Mouse (Mus musculus) lung, adult 2 months (tissue): ENCODE results near the gene Edn1. TPM values are rescaled to one million over a fixed set of nuclear protein-coding genes. Genes with fewer than 3 reads are reported as not detected.

Experiments
- DNase-seq: peaks from one replicate; pipeline ENCODE4 v3.0.0; 2022
- H3K4me1 ChIP-seq: fragments of 200-500 bp; 2 replicates; pipeline ENCODE4 v1.6.1; 2011; ENCODE audit warnings: low read length; ENCODE audit not compliant: control insufficient read depth, insufficient read depth
- H3K4me3 ChIP-seq: fragments of 200-500 bp; replicated peaks from 2 replicates; pipeline ENCODE3; 2011; ENCODE audit warnings: low read depth, mild to moderate bottlenecking, control low read depth, low read length; ENCODE audit errors: extremely low read depth
- CTCF ChIP-seq: fragments of 200-500 bp; IDR thresholded peaks from 2 replicates; pipeline ENCODE4 v1.5.1; 2011; ENCODE audit warnings: mild to moderate bottlenecking, low read length, control low read depth; ENCODE audit not compliant: insufficient read depth
- POLR2A ChIP-seq: fragments of 200-500 bp; IDR thresholded peaks from 2 replicates; pipeline ENCODE4 v1.6.1; 2011; ENCODE audit warnings: low read depth, mild to moderate bottlenecking, control low read depth, low read length, borderline replicate concordance; ENCODE audit errors: extremely low read depth
- WGBS: fragments of 180-500 bp; shearing (Covaris S2); methylation state at CpG from one replicate; pipeline ENCODE4 v1.1.7; 2018; 5-methylcytosine and 5-hydroxymethylcytosine counted together
- polyA plus RNA-seq: library from polyadenylated mRNA; depleted of rRNA; stranded (reverse); fragments of >200 nt; gene quantifications from 2 replicates; pipeline ENCODE4 v1.2.3, GENCODE M21; 2012; rRNA removed

Edn1 gene
- 8.8 and 18.2 TPM in 2 replicates for polyA plus RNA-seq

DNA sequence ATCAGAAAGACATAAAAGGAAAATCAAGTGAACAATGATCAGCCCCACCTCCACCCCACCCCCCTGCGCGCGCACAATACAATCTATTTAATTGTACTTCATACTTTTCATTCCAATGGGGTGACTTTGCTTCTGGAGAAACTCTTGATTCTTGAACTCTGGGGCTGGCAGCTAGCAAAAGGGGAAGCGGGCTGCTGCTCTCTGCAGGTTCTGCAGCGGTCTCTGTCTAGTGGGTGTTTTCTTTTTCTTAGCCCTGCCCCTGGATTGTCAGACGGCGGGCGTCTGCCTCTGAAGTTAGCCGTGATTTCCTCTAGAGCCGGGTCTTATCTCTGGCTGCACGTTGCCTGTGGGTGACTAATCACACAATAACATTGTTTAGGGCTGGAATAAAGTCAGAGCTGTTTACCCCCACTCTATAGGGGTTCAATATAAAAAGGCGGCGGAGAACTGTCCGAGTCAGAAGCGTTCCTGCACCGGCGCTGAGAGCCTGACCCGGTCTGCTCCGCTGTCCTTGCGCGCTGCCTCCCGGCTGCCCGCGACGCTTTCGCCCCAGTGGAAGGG, at the start of gene Edn1:
TSS of gene Edn1 (plus strand) at position 316 of the 561 bp plus-strand sequence.
- H3K4me3 ChIP-seq = peak within 1 kb of the TSS; percentile 73
- peak; percentile 66 for DNase-seq
- peaks cover 10% of the 10 kb centered on the region for H3K4me1 ChIP-seq
- TF ChIP-seq POLR2A (peak; percentile 97), CTCF (no peak)
- under 1% methylated on average over 26 of the region's 26 CpGs for WGBS

DNA sequence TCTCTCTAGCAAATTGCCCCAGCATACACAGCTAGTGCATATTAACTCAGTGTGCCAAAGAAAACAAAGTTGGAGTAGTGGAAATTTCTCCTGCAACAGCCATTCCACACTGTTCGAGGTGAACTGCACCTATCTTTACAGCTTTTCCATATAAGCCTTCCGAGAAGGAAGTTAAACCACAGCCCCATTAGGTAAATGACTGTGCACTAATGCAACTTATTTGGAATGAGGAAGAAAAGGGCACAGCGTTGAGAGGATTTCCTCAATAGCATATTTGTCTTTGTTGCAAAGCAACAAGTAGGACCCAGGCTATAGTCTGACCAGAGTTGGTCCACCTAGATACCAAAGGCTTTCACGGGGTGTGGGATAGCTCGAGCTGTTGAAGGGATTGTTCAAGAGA, 47.5 kb upstream of the Edn1 start:
- no peak for TF ChIP-seq POLR2A
- TF ChIP-seq CTCF = no peak
- Histone ChIP-seq H3K4me3 (no peak overlapping the region), H3K4me1 (no peaks in the 10 kb centered on the region)
- DNase-seq = no peak
- WGBS = 52% methylated on average over 5 of the region's 5 CpGs

DNA sequence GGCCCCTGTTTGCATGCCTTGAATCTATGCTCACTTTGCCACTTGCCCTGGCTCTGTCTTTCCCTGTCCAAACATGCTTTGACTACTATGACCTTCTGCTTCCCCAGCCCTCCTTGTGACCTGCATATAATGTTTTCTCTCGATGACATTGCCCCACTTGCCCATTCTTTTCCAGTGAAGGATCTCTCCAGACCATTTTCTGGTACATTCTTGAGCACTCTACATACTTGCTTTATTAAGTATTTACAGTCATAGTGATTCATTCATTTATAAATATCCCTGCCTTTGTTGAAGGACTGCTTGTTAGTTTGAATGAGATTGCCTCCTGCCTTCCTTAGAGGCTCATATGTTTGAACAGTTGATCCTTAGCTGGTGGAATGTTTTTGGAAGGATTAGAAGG, 46.2 kb upstream of the Edn1 start:
- TF ChIP-seq CTCF (no peak), POLR2A (no peak)
- no peak for DNase-seq
- WGBS = 46% methylated on average over 1 of the region's 1 CpGs
- H3K4me1 ChIP-seq = no peaks in the 10 kb centered on the region
- H3K4me3 ChIP-seq = no peak overlapping the region

DNA sequence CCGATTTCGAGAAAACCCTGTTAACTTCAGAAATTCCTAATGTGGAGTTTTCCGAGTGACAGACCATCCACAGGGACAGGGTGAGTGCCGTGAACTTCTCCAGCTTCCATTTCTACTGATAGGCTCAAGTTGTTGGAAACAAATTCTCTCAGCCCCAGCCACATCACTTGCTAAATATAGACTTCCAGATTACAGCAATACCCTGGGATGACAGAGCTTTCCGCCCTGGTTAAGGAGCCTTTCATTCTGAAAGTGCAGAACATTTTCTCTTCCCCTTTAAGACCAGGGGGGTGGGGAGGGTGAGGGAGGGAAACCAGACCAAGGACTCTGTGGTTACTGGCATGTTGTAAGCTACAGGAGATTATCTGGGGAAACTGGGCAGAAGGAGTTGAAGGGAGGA, 42.9 kb upstream of the Edn1 start:
- H3K4me3 ChIP-seq = no peak overlapping the region
- H3K4me1 ChIP-seq = no peaks in the 10 kb centered on the region
- DNase-seq = no peak
- 59% methylated on average over 5 of the region's 5 CpGs for WGBS
- no peak for TF ChIP-seq POLR2A
- no peak for TF ChIP-seq CTCF

DNA sequence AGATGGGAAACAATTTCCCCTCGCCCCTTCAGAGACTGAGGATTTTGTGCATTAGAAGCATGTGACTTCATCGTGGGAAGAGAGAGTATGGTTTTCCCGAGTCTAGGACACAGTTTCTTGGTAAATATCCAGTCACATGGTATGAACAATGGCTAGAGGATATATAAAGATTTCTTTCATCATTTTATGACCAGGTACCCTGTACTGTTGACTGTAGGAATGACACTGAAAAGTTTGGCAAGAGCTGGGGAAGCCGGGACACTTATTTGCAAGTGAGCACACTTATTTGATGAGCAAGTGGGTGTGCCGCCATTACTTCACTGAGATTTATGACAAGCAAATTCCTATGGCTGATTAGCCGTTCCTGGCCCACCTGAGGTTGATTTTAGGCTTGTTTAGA, 40.6 kb upstream of the Edn1 start:
- TF ChIP-seq CTCF (no peak), POLR2A (no peak)
- Histone ChIP-seq H3K4me3 (no peak overlapping the region), H3K4me1 (no peaks in the 10 kb centered on the region)
- no peak for DNase-seq
- 88% methylated on average over 6 of the region's 6 CpGs for WGBS

DNA sequence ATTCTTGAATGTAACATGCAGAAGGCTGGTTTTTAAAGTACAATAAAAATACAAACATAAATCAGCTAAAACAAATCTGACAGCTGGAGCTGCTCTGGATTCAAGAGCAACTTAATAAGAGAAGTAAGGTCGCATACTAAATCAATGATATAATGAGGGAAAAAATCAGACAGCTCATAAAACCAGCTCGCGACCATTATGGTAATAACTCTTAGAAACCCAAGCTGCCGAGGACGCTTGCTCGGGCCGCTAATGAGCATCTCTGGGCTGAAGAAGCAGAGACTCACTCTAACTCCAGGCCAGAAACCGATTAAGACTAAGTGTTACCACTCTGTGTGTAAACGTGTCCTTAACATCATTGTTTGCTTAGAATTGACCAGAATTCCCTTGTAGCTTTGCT, 31.2 kb upstream of the Edn1 start:
- DNase-seq = no peak
- TF ChIP-seq POLR2A (no peak), CTCF (no peak)
- H3K4me3 ChIP-seq = no peak overlapping the region
- H3K4me1 ChIP-seq = no peaks in the 10 kb centered on the region
- WGBS = 83% methylated on average over 9 of the region's 9 CpGs

DNA sequence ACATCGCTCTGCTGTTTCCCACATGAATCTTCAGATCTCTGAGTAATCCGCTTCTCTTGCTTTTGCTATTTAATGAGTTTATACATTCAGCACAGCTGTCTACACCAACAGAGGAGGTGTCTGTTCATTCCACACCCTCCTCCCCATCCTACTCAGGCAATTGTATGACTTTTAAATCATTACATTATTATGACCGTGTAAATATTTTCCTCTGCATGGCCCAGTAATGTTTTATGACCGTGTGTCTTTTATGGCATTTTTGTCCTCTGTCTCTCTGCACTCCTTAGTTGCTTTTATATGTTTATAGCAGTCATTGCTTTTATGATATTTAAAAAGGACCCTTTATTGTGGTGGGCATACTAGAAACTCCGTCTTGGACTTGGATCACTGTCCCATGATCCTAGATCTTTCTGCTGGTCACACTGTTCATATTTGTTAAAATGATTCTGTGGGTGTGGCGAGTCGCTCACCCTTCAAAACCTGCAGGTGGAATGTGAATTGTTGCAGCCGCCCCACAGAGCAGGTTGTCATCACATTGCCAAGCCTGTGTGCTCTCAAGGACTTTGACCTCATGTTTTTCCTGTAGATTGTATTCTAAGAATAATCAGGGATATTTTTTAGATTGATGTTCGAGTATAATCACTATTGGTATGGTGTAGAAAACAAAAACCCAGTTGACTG, 24.4 kb upstream of the Edn1 start:
- Histone ChIP-seq H3K4me1 (no peaks in the 10 kb centered on the region), H3K4me3 (no peak overlapping the region)
- WGBS = 81% methylated on average over 9 of the region's 9 CpGs
- TF ChIP-seq CTCF = no peak
- no peak for TF ChIP-seq POLR2A
- no peak for DNase-seq

DNA sequence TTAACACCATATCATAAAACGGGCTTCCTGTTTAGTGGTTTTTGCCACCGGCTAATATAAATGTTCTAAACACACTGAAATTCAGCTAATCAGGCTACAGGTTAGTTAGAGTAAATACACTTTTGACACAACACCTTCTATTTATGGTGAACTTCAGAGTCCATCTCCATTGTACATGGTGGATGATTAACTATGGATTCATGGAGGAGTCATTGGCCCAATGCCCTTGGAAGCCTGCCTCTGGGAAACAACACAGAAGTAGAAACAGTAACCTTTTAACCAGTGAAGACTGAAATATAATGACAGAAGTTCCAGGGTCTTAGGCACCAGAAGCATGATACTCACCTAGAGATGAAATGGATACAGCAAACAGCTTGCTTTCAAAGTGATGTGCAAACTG, 23.5 kb upstream of the Edn1 start:
- 77% methylated on average over 2 of the region's 2 CpGs for WGBS
- TF ChIP-seq POLR2A = no peak
- no peak for TF ChIP-seq CTCF
- Histone ChIP-seq H3K4me3 (no peak overlapping the region), H3K4me1 (no peaks in the 10 kb centered on the region)
- DNase-seq = no peak

DNA sequence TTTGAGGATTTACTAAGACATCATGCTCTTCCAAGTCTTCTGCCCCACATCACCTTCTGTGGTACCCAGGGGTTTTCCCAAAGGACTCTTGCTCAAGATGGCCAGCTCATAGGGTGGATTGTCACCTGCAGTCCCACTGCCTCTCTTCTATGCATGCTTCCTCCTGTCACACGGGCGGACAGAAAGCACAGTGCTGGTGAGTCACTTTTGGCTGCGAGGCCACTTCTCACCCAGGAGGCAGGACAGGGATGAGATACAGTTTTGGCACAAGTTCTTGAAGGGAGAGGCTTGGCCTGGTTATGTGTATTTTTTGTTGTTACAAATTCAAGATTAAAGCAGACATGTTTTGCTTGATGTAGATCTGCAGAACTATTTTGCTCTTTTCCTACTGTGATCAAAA, 15.4 kb upstream of the Edn1 start:
- Histone ChIP-seq H3K4me3 (no peak overlapping the region), H3K4me1 (no peaks in the 10 kb centered on the region)
- WGBS = 51% methylated on average over 3 of the region's 3 CpGs
- DNase-seq = no peak
- no peak for TF ChIP-seq POLR2A
- no peak for TF ChIP-seq CTCF

DNA sequence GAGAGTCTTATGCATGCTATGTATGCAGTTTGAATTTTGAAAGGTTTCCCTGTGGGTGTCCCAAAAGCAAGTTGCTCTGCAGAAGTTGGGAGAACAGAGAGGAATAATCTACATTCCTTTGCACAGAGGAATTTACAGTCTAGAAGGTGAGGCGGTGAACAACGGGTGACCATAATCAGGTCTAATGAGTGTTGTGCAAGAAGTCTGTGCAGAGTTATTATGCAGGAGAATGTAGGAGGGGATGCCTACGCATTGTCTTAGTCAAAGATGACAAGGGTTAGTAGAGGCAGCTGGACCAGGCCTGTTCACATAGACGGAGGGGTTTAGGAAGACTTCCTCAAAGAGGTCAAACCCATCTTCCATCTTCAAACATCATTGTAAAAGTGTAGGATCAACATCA, 14.5 kb upstream of the Edn1 start:
- no peaks in the 10 kb centered on the region for H3K4me1 ChIP-seq
- TF ChIP-seq CTCF = no peak
- TF ChIP-seq POLR2A = no peak
- no peak overlapping the region for H3K4me3 ChIP-seq
- 77% methylated on average over 4 of the region's 4 CpGs for WGBS
- DNase-seq = no peak
